Mouse (Mus musculus): Measurements from ENCODE around the gene Gm37240. TPM values are rescaled to one million over a fixed set of nuclear protein-coding genes. Genes with fewer than 3 reads are reported as not detected.

Gm37240 gene
- polyA plus RNA-seq, 1 experiment from 2014 or later: 18.1 TPM

DNA sequence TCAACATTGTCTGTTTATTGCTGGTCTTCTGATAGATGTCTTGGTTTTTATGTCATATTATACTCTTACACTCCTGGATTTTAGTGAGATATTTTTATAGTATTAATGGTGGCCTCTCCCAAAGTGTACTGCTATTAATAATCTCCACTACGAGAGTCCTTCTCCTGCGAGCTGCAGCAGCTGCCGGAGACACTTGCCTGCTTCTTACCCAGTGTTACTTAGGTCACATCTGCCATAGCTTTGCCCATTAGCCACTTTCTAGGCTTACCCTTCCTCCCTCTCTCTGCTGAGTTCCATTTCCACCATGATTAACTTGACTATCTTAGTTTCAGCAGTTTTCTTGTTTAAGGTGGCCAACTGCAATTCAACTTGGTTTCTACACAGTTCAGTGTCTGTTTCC lies 956.6 kb downstream of the Gm37240 start:
- H3K9ac ChIP-seq (ENCODE audit: low read length): no peak overlapping the region

DNA sequence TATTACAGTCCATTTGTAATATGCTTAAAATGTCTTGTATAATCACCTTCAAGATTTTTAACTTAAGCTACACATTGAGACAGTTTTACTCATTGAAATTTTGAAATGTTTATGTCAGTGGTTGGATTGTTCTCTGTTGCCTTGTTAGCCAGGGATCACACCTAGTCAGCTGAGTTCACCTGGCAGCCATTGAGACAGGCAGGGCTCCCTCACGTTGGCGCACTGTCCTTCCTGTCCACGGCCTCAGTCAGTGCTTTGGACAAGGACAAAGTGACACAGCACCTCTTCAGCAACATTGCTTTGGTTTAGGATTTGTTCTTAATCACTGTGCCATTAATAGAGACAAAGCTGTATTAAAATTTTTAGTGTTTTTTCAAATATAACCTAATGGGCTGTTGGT lies 958.1 kb downstream of the Gm37240 start:
- Histone ChIP-seq H3K27ac (replicated peaks) (no peak overlapping the region), H3K9ac (ENCODE audit: low read length) (no peak overlapping the region), H3K27me3 (ENCODE audit: control insufficient read depth, insufficient read depth, low read length) (no peaks in the 10 kb centered on the region), H3K9me3 (ENCODE audit: control insufficient read depth, low read length) (no peaks in the 10 kb centered on the region), H3K36me3 (ENCODE audit: control insufficient read depth, insufficient read depth, low read length) (no peaks in the 10 kb centered on the region), H3K4me3 (ENCODE audit: low read depth, low read length) (no peak overlapping the region), H3K4me1 (replicated peaks; ENCODE audit: control insufficient read depth, insufficient read depth) (no peaks in the 10 kb centered on the region), H3K4me2 (replicated peaks; ENCODE audit: low read depth) (no peak overlapping the region)
- ATAC-seq (ENCODE audit: low FRiP score, low TSS enrichment): no peak
- WGBS: 77% methylated on average over 3 of the region's 3 CpGs
- no peak for DNase-seq (ENCODE audit: low spot score)
- TF ChIP-seq CTCF (IDR thresholded peaks at IDR 0.05; ENCODE audit: low read depth) (no peak), EP300 (optimal IDR thresholded peaks at IDR 0.05) (no peak)

More for the DNA sequence above, 956.6 kb downstream of the Gm37240 start:
- no peaks in the 10 kb centered on the region for H3K4me1 ChIP-seq (replicated peaks; ENCODE audit: control insufficient read depth, insufficient read depth)
- DNase-seq (ENCODE audit: low spot score) (no peak), ATAC-seq (ENCODE audit: low FRiP score, low TSS enrichment) (no peak)
- no peaks in the 10 kb centered on the region for H3K9me3 ChIP-seq (ENCODE audit: control insufficient read depth, low read length)
- H3K27ac ChIP-seq (replicated peaks): no peak overlapping the region
- no peak overlapping the region for H3K4me2 ChIP-seq (replicated peaks; ENCODE audit: low read depth)
- no peaks in the 10 kb centered on the region for H3K36me3 ChIP-seq (ENCODE audit: control insufficient read depth, insufficient read depth, low read length)
- WGBS: 77% methylated on average over 3 of the region's 3 CpGs
- no peak overlapping the region for H3K4me3 ChIP-seq (ENCODE audit: low read depth, low read length)
- no peaks in the 10 kb centered on the region for H3K27me3 ChIP-seq (ENCODE audit: control insufficient read depth, insufficient read depth, low read length)
- TF ChIP-seq CTCF (IDR thresholded peaks at IDR 0.05; ENCODE audit: low read depth) (no peak), EP300 (optimal IDR thresholded peaks at IDR 0.05) (no peak)

DNA sequence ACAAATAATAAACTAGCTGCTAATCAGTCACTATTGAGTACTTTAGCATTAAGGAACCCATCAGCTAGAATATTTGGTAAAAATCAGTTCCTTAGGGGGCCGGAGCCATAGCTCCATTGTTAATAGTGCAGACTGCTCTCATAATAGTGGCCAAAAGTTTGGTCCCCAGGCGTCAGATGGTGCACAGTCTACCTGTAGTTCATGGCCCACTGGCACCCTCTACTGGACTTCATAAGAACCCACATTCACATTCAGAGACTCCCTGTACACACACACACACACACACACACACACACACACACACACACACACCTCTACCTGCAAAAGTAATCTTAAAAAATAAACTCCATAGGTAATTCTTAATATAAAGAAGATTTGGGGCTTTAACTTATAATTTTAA lies 959.4 kb downstream of the Gm37240 start:
- Histone ChIP-seq H3K9ac (ENCODE audit: low read length) (no peak overlapping the region), H3K4me1 (replicated peaks; ENCODE audit: control insufficient read depth, insufficient read depth) (no peaks in the 10 kb centered on the region), H3K4me2 (replicated peaks; ENCODE audit: low read depth) (no peak overlapping the region), H3K4me3 (ENCODE audit: low read depth, low read length) (no peak overlapping the region), H3K27ac (replicated peaks) (no peak overlapping the region), H3K9me3 (ENCODE audit: control insufficient read depth, low read length) (no peaks in the 10 kb centered on the region), H3K36me3 (ENCODE audit: control insufficient read depth, insufficient read depth, low read length) (no peaks in the 10 kb centered on the region), H3K27me3 (ENCODE audit: control insufficient read depth, insufficient read depth, low read length) (no peaks in the 10 kb centered on the region)
- ATAC-seq (ENCODE audit: low FRiP score, low TSS enrichment) (no peak), DNase-seq (ENCODE audit: low spot score) (no peak)
- TF ChIP-seq CTCF (IDR thresholded peaks at IDR 0.05; ENCODE audit: low read depth) (peak; percentile 19; the same call in 1 of the 2 replicates), EP300 (optimal IDR thresholded peaks at IDR 0.05) (no peak)
- 96% methylated on average over 2 of the region's 2 CpGs for WGBS

DNA sequence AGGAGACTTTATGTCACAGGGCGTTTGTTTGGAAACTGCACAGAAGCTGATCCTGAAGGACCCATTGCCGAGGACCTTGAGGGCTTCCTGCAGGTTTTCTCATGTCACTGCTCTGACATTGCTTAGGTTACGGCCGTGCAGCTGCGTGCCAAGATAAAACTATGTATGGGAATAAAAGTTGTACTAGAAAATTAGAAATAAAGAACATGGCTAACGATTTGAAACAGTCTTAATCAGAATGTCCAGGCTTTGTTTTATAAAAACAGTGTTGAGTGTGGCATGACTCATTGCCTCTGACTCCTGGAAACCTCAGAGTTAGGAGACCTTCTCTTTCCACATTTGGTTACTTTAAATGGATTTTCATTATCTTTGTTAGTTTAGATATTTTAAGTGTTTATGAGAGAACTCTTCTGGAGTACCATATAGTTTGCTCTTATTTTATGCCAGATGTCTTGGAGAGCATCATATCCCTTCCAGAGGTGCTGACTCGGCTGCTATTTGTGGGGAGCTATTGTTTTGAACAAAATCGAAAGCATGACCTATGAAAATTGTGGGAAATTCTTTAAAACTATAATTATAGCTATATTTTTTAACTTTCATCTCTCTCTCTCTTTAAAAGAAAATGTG lies 960.0 kb downstream of the Gm37240 start:
- Histone ChIP-seq H3K4me2 (replicated peaks; ENCODE audit: low read depth) (no peak overlapping the region), H3K4me3 (ENCODE audit: low read depth, low read length) (no peak overlapping the region), H3K27ac (replicated peaks) (no peak overlapping the region), H3K27me3 (ENCODE audit: control insufficient read depth, insufficient read depth, low read length) (no peaks in the 10 kb centered on the region), H3K9ac (ENCODE audit: low read length) (no peak overlapping the region), H3K4me1 (replicated peaks; ENCODE audit: control insufficient read depth, insufficient read depth) (no peaks in the 10 kb centered on the region), H3K9me3 (ENCODE audit: control insufficient read depth, low read length) (no peaks in the 10 kb centered on the region), H3K36me3 (ENCODE audit: control insufficient read depth, insufficient read depth, low read length) (no peaks in the 10 kb centered on the region)
- 65% methylated on average over 8 of the region's 8 CpGs for WGBS
- no peak for TF ChIP-seq CTCF (IDR thresholded peaks at IDR 0.05; ENCODE audit: low read depth)
- no peak for TF ChIP-seq EP300 (optimal IDR thresholded peaks at IDR 0.05)
- DNase-seq (ENCODE audit: low spot score) (no peak), ATAC-seq (ENCODE audit: low FRiP score, low TSS enrichment) (no peak)

DNA sequence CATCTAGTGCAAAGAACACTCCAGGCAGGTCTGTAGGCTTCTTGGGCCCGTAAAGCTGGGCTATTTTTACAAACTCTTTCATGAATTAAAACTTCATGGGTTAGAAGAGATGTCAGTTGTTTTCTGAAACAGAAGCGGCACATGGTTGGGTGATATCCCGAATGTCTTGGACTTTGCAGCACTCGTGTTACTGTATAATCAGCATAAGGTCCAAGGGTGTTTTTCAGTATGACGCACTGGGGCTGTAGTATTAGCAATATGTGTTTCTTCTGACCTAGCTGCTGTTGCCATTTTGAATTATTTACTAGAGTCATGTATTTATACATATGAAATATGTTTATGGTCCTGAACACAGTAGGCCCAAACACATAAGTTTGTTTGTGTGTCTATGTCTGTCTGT lies 961.2 kb downstream of the Gm37240 start:
- TF ChIP-seq CTCF (IDR thresholded peaks at IDR 0.05; ENCODE audit: low read depth) (no peak), EP300 (optimal IDR thresholded peaks at IDR 0.05) (no peak)
- Histone ChIP-seq H3K27me3 (ENCODE audit: control insufficient read depth, insufficient read depth, low read length) (no peaks in the 10 kb centered on the region), H3K4me2 (replicated peaks; ENCODE audit: low read depth) (no peak overlapping the region), H3K27ac (replicated peaks) (no peak overlapping the region), H3K9me3 (ENCODE audit: control insufficient read depth, low read length) (no peaks in the 10 kb centered on the region), H3K4me1 (replicated peaks; ENCODE audit: control insufficient read depth, insufficient read depth) (no peaks in the 10 kb centered on the region), H3K36me3 (ENCODE audit: control insufficient read depth, insufficient read depth, low read length) (no peaks in the 10 kb centered on the region), H3K9ac (ENCODE audit: low read length) (no peak overlapping the region), H3K4me3 (ENCODE audit: low read depth, low read length) (no peak overlapping the region)
- ATAC-seq (ENCODE audit: low FRiP score, low TSS enrichment): no peak
- 85% methylated on average over 5 of the region's 5 CpGs for WGBS
- no peak for DNase-seq (ENCODE audit: low spot score)

DNA sequence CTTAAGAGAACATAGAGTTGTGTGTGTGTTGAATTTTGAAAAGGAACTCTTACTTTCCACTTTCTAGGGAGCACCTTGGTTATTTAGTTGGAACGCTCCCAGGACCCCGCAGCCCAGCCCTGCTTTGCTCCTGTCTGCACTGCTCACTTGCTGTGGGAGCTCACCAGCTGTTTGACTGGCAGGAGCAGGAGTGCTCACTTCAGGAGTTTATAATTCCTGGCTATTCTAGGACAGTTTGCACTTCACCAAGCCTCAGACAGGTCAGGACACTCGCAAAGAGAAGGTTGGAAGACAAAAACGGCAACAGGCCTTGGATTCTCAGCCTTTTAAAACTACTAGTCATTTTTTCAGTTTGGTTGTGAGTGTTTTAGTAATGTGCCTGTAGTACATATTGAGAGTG lies 962.1 kb downstream of the Gm37240 start:
- no peak overlapping the region for H3K4me3 ChIP-seq (ENCODE audit: low read depth, low read length)
- no peaks in the 10 kb centered on the region for H3K4me1 ChIP-seq (replicated peaks; ENCODE audit: control insufficient read depth, insufficient read depth)
- TF ChIP-seq CTCF (IDR thresholded peaks at IDR 0.05; ENCODE audit: low read depth): no peak
- TF ChIP-seq EP300 (optimal IDR thresholded peaks at IDR 0.05): no peak
- H3K4me2 ChIP-seq (replicated peaks; ENCODE audit: low read depth): no peak overlapping the region
- H3K9me3 ChIP-seq (ENCODE audit: control insufficient read depth, low read length): no peaks in the 10 kb centered on the region
- DNase-seq (ENCODE audit: low spot score): no peak
- H3K27me3 ChIP-seq (ENCODE audit: control insufficient read depth, insufficient read depth, low read length): no peaks in the 10 kb centered on the region
- no peaks in the 10 kb centered on the region for H3K36me3 ChIP-seq (ENCODE audit: control insufficient read depth, insufficient read depth, low read length)
- 61% methylated on average over 4 of the region's 4 CpGs for WGBS
- no peak overlapping the region for H3K27ac ChIP-seq (replicated peaks)
- ATAC-seq (ENCODE audit: low FRiP score, low TSS enrichment): no peak
- no peak overlapping the region for H3K9ac ChIP-seq (ENCODE audit: low read length)
